Mouse (Mus musculus): ENCODE data around the gene Map3k20. TPM values are rescaled to one million over a fixed set of nuclear protein-coding genes. Genes with fewer than 3 reads are reported as not detected.

Map3k20 gene
- polyA plus RNA-seq, 2 experiments = 5.6 to 7.5 TPM

GRCm38 (mm10) chr2:72420561-72420960 is 135.1 kb downstream of the Map3k20 start:
- WGBS (ENCODE audit: insufficient replicate concordance) = 84% methylated on average over 5 of the region's 5 CpGs
- Histone ChIP-seq H3K4me1 (replicated peaks; ENCODE audit: control insufficient read depth in 2 of 2, insufficient read depth in 2 of 2, low read length in 1 of 2) (no peaks in the 10 kb centered on the region), H3K27me3 (ENCODE audit: control insufficient read depth, insufficient read depth, low read length) (no peaks in the 10 kb centered on the region), H3K9me3 (ENCODE audit: control insufficient read depth, low read length) (no peaks in the 10 kb centered on the region), H3K4me3 (ENCODE audit: insufficient read depth in 1 of 2, low read depth in 2 of 2, low read length in 2 of 2) (no peak overlapping the region), H3K4me2 (ENCODE audit: low read depth) (no peak overlapping the region), H3K36me3 (replicated peaks; ENCODE audit: control insufficient read depth, insufficient read depth, low read depth) (no peaks in the 10 kb centered on the region; the same call in none of the 2 replicates), H3K9ac (replicated peaks) (no peak overlapping the region), H3K27ac (no peak overlapping the region)
- DNase-seq (ENCODE audit: low read depth in 3 of 3, low spot score in 3 of 3) (no peak), ATAC-seq (ENCODE audit: insufficient read depth) (no peak)
- TF ChIP-seq CTCF (IDR thresholded peaks at IDR 0.05; ENCODE audit: low read depth) (no peak), EP300 (IDR thresholded peaks at IDR 0.05; ENCODE audit: low read depth) (no peak)

GRCm38 (mm10) chr2:72424656-72425055 is 139.2 kb downstream of the Map3k20 start:
- no peak for ATAC-seq (ENCODE audit: insufficient read depth)

GRCm38 (mm10) chr2:72426776-72427175 is 141.3 kb downstream of the Map3k20 start:
- 74% methylated on average over 8 of the region's 8 CpGs for WGBS (ENCODE audit: insufficient replicate concordance)
- no peaks in the 10 kb centered on the region for H3K27me3 ChIP-seq (ENCODE audit: control insufficient read depth, insufficient read depth, low read length)
- ATAC-seq (ENCODE audit: insufficient read depth) = no peak

More at GRCm38 (mm10) chr2:72424656-72425055, 139.2 kb downstream of the Map3k20 start:
- H3K4me1 ChIP-seq (replicated peaks; ENCODE audit: control insufficient read depth in 2 of 2, insufficient read depth in 2 of 2, low read length in 1 of 2) = no peaks in the 10 kb centered on the region
- no peak overlapping the region for H3K27ac ChIP-seq
- no peaks in the 10 kb centered on the region for H3K36me3 ChIP-seq (replicated peaks; ENCODE audit: control insufficient read depth, insufficient read depth, low read depth)
- H3K9me3 ChIP-seq (ENCODE audit: control insufficient read depth, low read length) = no peaks in the 10 kb centered on the region
- WGBS (ENCODE audit: insufficient replicate concordance) = 77% methylated on average over 7 of the region's 7 CpGs
- H3K4me3 ChIP-seq (ENCODE audit: insufficient read depth in 1 of 2, low read depth in 2 of 2, low read length in 2 of 2) = no peak overlapping the region
- no peak for DNase-seq (ENCODE audit: low read depth in 3 of 3, low spot score in 3 of 3)
- no peaks in the 10 kb centered on the region for H3K27me3 ChIP-seq (ENCODE audit: control insufficient read depth, insufficient read depth, low read length)
- TF ChIP-seq EP300 (IDR thresholded peaks at IDR 0.05; ENCODE audit: low read depth) = no peak
- TF ChIP-seq CTCF (IDR thresholded peaks at IDR 0.05; ENCODE audit: low read depth) = no peak
- no peak overlapping the region for H3K9ac ChIP-seq (replicated peaks)
- no peak overlapping the region for H3K4me2 ChIP-seq (ENCODE audit: low read depth)

GRCm38 (mm10) chr2:72427288-72427687 is 141.9 kb downstream of the Map3k20 start:
- H3K36me3 ChIP-seq (replicated peaks; ENCODE audit: control insufficient read depth, insufficient read depth, low read depth) = no peaks in the 10 kb centered on the region
- no peaks in the 10 kb centered on the region for H3K9me3 ChIP-seq (ENCODE audit: control insufficient read depth, low read length)
- H3K27me3 ChIP-seq (ENCODE audit: control insufficient read depth, insufficient read depth, low read length) = no peaks in the 10 kb centered on the region
- no peak overlapping the region for H3K27ac ChIP-seq
- ATAC-seq (ENCODE audit: insufficient read depth) (no peak), DNase-seq (ENCODE audit: low read depth in 3 of 3, low spot score in 3 of 3) (no peak)
- H3K4me1 ChIP-seq (replicated peaks; ENCODE audit: control insufficient read depth in 2 of 2, insufficient read depth in 2 of 2, low read length in 1 of 2) = no peaks in the 10 kb centered on the region
- no peak for TF ChIP-seq EP300 (IDR thresholded peaks at IDR 0.05; ENCODE audit: low read depth)
- no peak for TF ChIP-seq CTCF (IDR thresholded peaks at IDR 0.05; ENCODE audit: low read depth)
- no peak overlapping the region for H3K4me2 ChIP-seq (ENCODE audit: low read depth)
- 80% methylated on average over 11 of the region's 11 CpGs for WGBS (ENCODE audit: insufficient replicate concordance)
- H3K4me3 ChIP-seq (ENCODE audit: insufficient read depth in 1 of 2, low read depth in 2 of 2, low read length in 2 of 2) = no peak overlapping the region
- no peak overlapping the region for H3K9ac ChIP-seq (replicated peaks)

More at GRCm38 (mm10) chr2:72426776-72427175, 141.3 kb downstream of the Map3k20 start:
- Histone ChIP-seq H3K9me3 (ENCODE audit: control insufficient read depth, low read length) (no peaks in the 10 kb centered on the region), H3K4me1 (replicated peaks; ENCODE audit: control insufficient read depth in 2 of 2, insufficient read depth in 2 of 2, low read length in 1 of 2) (no peaks in the 10 kb centered on the region), H3K4me2 (ENCODE audit: low read depth) (no peak overlapping the region), H3K27ac (no peak overlapping the region), H3K36me3 (replicated peaks; ENCODE audit: control insufficient read depth, insufficient read depth, low read depth) (no peaks in the 10 kb centered on the region), H3K9ac (replicated peaks) (no peak overlapping the region), H3K4me3 (ENCODE audit: insufficient read depth in 1 of 2, low read depth in 2 of 2, low read length in 2 of 2) (no peak overlapping the region)
- TF ChIP-seq CTCF (IDR thresholded peaks at IDR 0.05; ENCODE audit: low read depth) (no peak), EP300 (IDR thresholded peaks at IDR 0.05; ENCODE audit: low read depth) (no peak)
- DNase-seq (ENCODE audit: low read depth in 3 of 3, low spot score in 3 of 3) = no peak

- no peak for DNase-seq (ENCODE audit: low read depth in 3 of 3, low spot score in 3 of 3)
- TF ChIP-seq EP300 (IDR thresholded peaks at IDR 0.05; ENCODE audit: low read depth) (no peak), CTCF (IDR thresholded peaks at IDR 0.05; ENCODE audit: low read depth) (no peak)
- 80% methylated on average over 8 of the region's 8 CpGs for WGBS (ENCODE audit: insufficient replicate concordance)
Measured at GRCm38 (mm10) chr2:72438941-72439533, 153.6 kb downstream of the Map3k20 start.

More at GRCm38 (mm10) chr2:72438941-72439533, 153.6 kb downstream of the Map3k20 start:
- H3K9me3 ChIP-seq (ENCODE audit: control insufficient read depth, low read length) = no peaks in the 10 kb centered on the region
- no peaks in the 10 kb centered on the region for H3K27me3 ChIP-seq (ENCODE audit: control insufficient read depth, insufficient read depth, low read length)
- no peak overlapping the region for H3K9ac ChIP-seq (replicated peaks)
- no peak for ATAC-seq (ENCODE audit: insufficient read depth)
- H3K4me1 ChIP-seq (replicated peaks; ENCODE audit: control insufficient read depth in 2 of 2, insufficient read depth in 2 of 2, low read length in 1 of 2) = peaks cover 0 to 3% of the 10 kb centered on the region in 2 experiments; a peak in 1 of 4 replicates
- H3K36me3 ChIP-seq (replicated peaks; ENCODE audit: control insufficient read depth, insufficient read depth, low read depth) = no peaks in the 10 kb centered on the region
- no peak overlapping the region for H3K4me3 ChIP-seq (ENCODE audit: insufficient read depth in 1 of 2, low read depth in 2 of 2, low read length in 2 of 2)
- H3K27ac ChIP-seq = no peak overlapping the region
- H3K4me2 ChIP-seq (ENCODE audit: low read depth) = no peak overlapping the region

Data from liver, embryonic 14.5 days (tissue).